Mouse (Mus musculus) heart, adult 9 months (tissue): ENCODE data around the gene Rbm8a.
"Not testable (repeated sequence)": the region's sequence is repeated elsewhere in the genome, so short reads cannot be mapped to it uniquely, and the experiment has no call there.

Experiments
- DNase-seq, 2 experiments: peaks; one replicate each; pipeline ENCODE4 v3.0.0; 2022; ENCODE audit warnings: low spot score in 2 of 2

Gene Rbm8a

GRCm38 (mm10) chr3:96603311-96603710 is 26.4 kb upstream of the Rbm8a start:
- no peak for DNase-seq

GRCm38 (mm10) chr3:96606007-96606406 is 23.7 kb upstream of the Rbm8a start:
- DNase-seq, result not testable (repeated sequence)

DNA sequence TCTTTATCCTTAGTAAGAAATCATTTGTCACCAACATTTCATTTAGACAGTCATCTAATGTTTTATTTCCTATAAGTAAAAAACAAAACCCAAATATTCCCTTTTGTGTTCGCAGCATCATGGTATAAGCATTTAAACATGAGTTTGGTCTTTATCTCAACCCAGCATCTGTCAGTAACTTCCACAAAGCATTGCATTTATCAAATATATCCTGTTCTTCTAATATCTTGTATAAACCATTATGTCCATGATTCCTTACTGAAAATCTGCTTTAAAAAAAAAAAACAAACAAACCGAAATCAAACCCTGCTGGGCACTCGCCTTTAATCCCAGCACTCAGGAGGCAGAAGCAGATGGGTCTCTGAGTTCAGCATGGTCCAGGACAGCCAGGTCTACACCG is 23.1 kb upstream of the Rbm8a start:
- no peak for DNase-seq

- DNase-seq, result no peak
Measured at GRCm38 (mm10) chr3:96617941-96618340, 11.8 kb upstream of the Rbm8a start.

DNA sequence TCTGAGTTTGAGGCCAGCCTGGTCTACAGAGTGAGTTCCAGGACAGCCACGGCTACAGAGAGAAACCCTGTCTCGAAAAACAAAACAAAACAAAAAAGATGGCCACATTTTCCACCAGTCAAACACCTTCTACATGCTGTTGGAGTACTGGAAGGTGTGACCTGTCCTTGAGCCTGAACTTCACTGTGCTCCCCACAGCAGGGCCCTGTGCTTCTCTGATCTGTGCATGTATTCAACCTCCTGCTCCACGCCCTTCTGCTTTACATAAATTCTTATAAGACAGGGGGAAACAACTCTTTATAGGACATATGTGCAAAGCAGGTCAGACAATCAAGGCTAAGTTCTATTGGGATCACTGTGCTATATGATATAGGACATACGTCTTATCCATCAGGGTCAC is 6.5 kb upstream of the Rbm8a start:
- no peak for DNase-seq

GRCm38 (mm10) chr3:96632058-96632457 is 2.3 kb downstream of the Rbm8a start:
- DNase-seq, result no peak

- DNase-seq, result no peak
Measured at GRCm38 (mm10) chr3:96634015-96634414, 4.3 kb downstream of the Rbm8a start.

- peak; percentile 89 to 92 for DNase-seq
Measured at GRCm38 (mm10) chr3:96634928-96635879, 5.5 kb downstream of the Rbm8a start, which contains the start of the genes Pex11b and Gm42957. Pex11b (plus strand) TSS chr3:96635376. Gm42957 (plus strand) TSS chr3:96635474.

- DNase-seq, result no peak
Measured at GRCm38 (mm10) chr3:96635906-96636305, 6.2 kb downstream of the Rbm8a start.

DNA sequence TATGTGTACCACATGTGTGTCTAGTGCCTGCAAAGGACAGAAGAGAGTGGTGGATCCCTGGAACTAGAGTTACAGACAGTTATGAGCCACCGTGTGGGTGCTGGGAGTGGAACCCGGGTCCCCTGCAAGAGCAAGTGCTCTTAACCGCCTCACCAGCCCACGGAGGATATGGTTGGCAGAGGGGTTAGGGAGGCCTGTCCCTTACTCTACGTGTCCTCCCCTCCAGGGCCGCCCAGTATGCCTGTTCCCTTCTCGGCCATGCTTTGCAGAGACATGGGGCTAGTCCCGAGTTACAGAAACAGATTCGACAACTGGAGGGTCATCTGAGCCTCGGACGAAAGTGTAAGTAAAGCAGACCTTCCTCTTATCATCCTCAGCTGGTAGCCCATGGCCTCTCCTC is 6.7 kb downstream of the Rbm8a start:
- DNase-seq, result no peak

- DNase-seq, result peak in 1 of 2 experiments; percentile 66
Measured at GRCm38 (mm10) chr3:96639219-96639618, 9.5 kb downstream of the Rbm8a start.

GRCm38 (mm10) chr3:96645018-96645649 is 15.4 kb downstream of the Rbm8a start, which contains the start of gene Itga10:
Itga10 (plus strand) TSS chr3:96645584.
- peak in 1 of 2 experiments; percentile 35 for DNase-seq

DNA sequence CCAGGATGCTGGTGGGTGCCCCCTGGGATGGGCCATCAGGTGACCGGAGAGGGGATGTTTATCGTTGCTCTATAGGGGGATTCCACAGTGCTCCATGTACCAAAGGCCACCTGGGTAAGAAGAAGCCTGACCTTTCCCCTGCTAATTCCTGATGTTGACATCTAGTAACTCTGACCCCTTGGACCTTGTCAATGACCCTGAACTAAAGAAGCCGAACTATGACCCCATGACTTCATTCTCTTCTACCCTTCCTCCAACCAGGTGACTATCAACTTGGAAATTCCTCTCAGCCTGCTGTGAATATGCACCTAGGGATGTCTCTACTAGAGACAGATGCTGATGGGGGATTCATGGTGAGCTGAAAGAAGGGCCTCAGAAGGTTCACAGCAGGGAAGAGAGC is 17.6 kb downstream of the Rbm8a start:
- DNase-seq, result no peak

DNA sequence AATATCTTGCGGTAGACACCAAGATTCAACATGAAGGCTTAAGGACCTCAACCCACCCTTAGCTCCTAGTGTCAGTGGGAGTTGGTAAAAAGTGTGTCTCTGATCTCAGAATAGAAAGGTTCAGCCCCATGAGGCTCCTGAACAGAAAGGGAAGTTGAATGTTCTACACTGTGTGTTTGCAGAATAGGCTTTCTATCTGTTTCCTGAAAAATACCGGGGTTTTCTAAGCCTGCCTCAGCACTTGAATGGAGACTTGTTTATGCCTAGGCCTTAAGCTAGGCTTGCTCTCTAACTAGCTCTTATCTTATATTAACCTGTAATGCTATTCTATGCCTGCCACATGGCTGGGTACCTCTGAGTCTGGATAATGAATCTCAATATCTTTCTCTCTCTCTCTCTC is 31.2 kb downstream of the Rbm8a start:
- DNase-seq, result no peak

GRCm38 (mm10) chr3:96662731-96663316 is 33.1 kb downstream of the Rbm8a start:
- no peak for DNase-seq

- DNase-seq, result peak; percentile 49 to 81
Measured at GRCm38 (mm10) chr3:96663432-96664239, 33.9 kb downstream of the Rbm8a start.

DNA sequence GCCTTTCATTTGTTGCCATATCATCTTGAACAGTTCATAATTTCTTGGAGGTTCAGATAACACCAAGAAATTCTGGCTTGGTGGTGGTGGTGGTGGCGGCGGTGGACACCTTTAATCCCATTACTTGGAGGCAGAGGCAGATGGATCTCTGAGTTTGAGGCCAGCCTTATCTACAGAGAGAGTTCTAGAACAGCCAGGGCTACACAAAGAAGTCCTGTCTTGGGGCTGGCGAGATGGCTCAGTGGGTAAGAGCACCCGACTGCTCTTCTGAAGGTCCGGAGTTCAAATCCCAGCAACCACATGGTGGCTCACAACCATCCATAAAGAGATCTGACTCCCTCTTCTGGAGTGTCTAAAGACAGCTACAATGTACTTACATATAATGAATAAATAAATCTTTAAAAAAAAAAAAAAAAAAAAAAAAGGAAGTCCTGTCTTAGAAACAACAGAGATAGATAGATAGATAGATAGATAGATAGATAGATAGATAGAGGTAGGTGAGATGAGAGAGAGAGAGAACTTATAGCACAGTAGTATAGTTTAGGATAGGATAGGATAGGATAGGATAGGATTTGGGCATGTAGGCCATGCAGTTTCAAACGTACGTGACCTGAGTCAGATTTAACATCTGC is 36.1 kb downstream of the Rbm8a start:
- not testable (repeated sequence) for DNase-seq

DNA sequence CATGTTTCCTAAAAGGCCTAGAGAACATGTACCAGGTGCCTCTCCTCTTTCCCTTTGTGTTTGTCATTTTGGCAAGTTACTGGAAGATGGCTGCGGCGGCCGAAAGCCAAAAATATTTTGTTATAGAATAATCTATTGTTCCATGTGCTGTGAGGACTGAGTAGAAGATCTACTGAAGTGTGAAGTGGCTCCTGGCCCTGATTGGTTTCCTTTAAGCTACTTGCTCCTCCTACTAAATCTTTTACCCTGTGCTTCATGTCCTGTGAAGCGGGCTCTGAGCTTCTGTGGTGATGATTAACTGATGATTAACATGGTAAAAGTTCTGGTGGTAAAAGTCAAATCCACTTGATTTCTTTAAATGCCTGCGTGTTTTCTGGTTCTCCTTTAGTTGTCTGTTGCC is 37.2 kb downstream of the Rbm8a start:
- DNase-seq, result no peak

DNA sequence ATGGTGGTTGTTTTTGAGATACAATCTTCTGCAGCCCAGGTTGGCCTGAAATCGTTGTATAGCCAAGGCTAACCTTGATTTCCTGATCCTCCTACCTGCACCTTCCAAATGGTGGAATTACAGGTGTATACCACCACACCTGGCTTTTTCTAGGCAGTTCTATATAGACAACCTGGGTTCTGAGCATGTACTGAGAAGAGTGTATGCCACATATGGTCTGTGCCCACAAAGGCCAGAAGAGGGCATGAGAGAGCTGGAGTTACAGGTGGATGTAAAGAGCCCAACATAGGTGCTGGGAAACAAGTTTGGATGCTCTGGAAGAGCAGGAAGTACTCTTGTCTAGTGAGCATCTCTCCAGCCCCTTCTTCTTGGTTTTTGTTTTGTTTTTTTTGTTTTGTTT is 37.6 kb downstream of the Rbm8a start:
- no peak for DNase-seq

GRCm38 (mm10) chr3:96668424-96669067 is 38.8 kb downstream of the Rbm8a start:
- no peak for DNase-seq
